Mouse (Mus musculus) heart, postnatal 0 days (tissue): ENCODE data around the gene Ttc39b. TPM values are rescaled to one million over a fixed set of nuclear protein-coding genes. Genes with fewer than 3 reads are reported as not detected.

Source experiments
- ATAC-seq: fragments of 200-750 bp; cut with Nextera tagmentation; 2 replicates; pipeline ENCODE4 v1.8.0; 2017; ENCODE audit warnings: low read depth, moderate number of reproducible peaks, moderate library complexity; ENCODE audit not compliant: insufficient read depth
- DNase-seq: peaks from one replicate; pipeline ENCODE4 v3.0.0-alpha.2; 2016; ENCODE audit warnings: low spot score
- H3K27ac ChIP-seq: fragments of 300-500 bp; sonication (generic); 2 replicates; pipeline ENCODE4 v1.5.1; 2014; ENCODE audit warnings: low read depth, mild to moderate bottlenecking
- H3K27me3 ChIP-seq: fragments of 300-500 bp; sonication (generic); 2 replicates; pipeline ENCODE4 v1.6.1; 2014; ENCODE audit warnings: low read length, mixed read lengths; ENCODE audit not compliant: control insufficient read depth, insufficient read depth
- H3K36me3 ChIP-seq: fragments of 300-500 bp; sonication (generic); replicated peaks from 2 replicates; pipeline ENCODE4 v1.6.1; 2014; ENCODE audit warnings: low read length, mixed read lengths; ENCODE audit not compliant: control insufficient read depth, insufficient read depth
- H3K4me1 ChIP-seq: fragments of 300-500 bp; sonication (generic); 2 replicates; pipeline ENCODE4 v1.6.1; 2014; ENCODE audit warnings: antibody characterized with exemption; ENCODE audit not compliant: control insufficient read depth, insufficient read depth
- H3K4me2 ChIP-seq: fragments of 300-500 bp; sonication (generic); 2 replicates; pipeline ENCODE4 v1.6.1; 2014; ENCODE audit warnings: low read depth, mild to moderate bottlenecking, low read length, moderate library complexity
- H3K4me3 ChIP-seq: fragments of 300-500 bp; sonication (generic); 2 replicates; pipeline ENCODE4 v1.5.1; 2014; ENCODE audit warnings: low read depth, low read length
- H3K9ac ChIP-seq: fragments of 300-500 bp; sonication (generic); replicated peaks from 2 replicates; pipeline ENCODE4 v1.6.1; 2014; ENCODE audit warnings: low read depth, low read length, mixed read lengths
- H3K9me3 ChIP-seq: fragments of 300-500 bp; sonication (generic); replicated peaks from 2 replicates; pipeline ENCODE4 v1.6.1; 2016; ENCODE audit warnings: low read length; ENCODE audit not compliant: control insufficient read depth
- CTCF ChIP-seq: IDR thresholded peaks from 2 replicates; pipeline ENCODE4 v1.5.1; 2016; ENCODE audit warnings: antibody characterized with exemption, control low read depth, low read depth
- EP300 ChIP-seq: IDR thresholded peaks from 2 replicates; pipeline ENCODE4 v1.6.1; 2016; ENCODE audit warnings: antibody characterized with exemption, low read depth
- WGBS: fragments of 180-500 bp; shearing (Covaris S2); extraction: QIAGEN DNeasy Blood & Tissue Kit; methylation state at CpG from one replicate; pipeline ENCODE4 v1.1.7; 2014; 5-methylcytosine and 5-hydroxymethylcytosine counted together
- polyA plus RNA-seq: library from polyadenylated mRNA; unstranded; fragments of >200 nt; fragmentation: Nextera tagmentation; extraction: Ambion mirVana; gene quantifications from 2 replicates; pipeline ENCODE4 v1.2.1, GENCODE M21; 2015
- total RNA-seq: library from RNA; depleted of rRNA; stranded (reverse); fragments of >200 nt; gene quantifications from 2 replicates; pipeline ENCODE4 v1.2.3, GENCODE M21; 2014; ENCODE audit warnings: low replicate concordance

Ttc39b gene
- total and polyA plus RNA-seq, 2 experiments from 2014 or later: 4.1 to 4.3 TPM

- Histone ChIP-seq H3K4me1 (no peaks in the 10 kb centered on the region), H3K36me3 (no peaks in the 10 kb centered on the region), H3K9me3 (no peaks in the 10 kb centered on the region), H3K4me3 (no peak overlapping the region), H3K4me2 (no peak overlapping the region), H3K27ac (no peak overlapping the region), H3K27me3 (no peaks in the 10 kb centered on the region), H3K9ac (no peak overlapping the region)
- no peak for ATAC-seq
- DNase-seq: no peak
- WGBS: 70% methylated on average over 2 of the region's 2 CpGs
- TF ChIP-seq CTCF: no peak
- no peak for TF ChIP-seq EP300
Measured at GRCm38 (mm10) chr4:83274241-83274640, 49.8 kb downstream of the Ttc39b start.

GRCm38 (mm10) chr4:83273616-83274050 is 50.4 kb downstream of the Ttc39b start:
- 70% methylated on average over 19 of the region's 19 CpGs for WGBS
- ATAC-seq (no peak), DNase-seq (no peak)
- H3K36me3 ChIP-seq: no peaks in the 10 kb centered on the region
- H3K27ac ChIP-seq: no peak overlapping the region
- no peak overlapping the region for H3K4me3 ChIP-seq
- H3K27me3 ChIP-seq: no peaks in the 10 kb centered on the region
- no peak for TF ChIP-seq EP300
- no peak for TF ChIP-seq CTCF
- H3K9ac ChIP-seq: no peak overlapping the region
- no peaks in the 10 kb centered on the region for H3K4me1 ChIP-seq
- H3K9me3 ChIP-seq: no peaks in the 10 kb centered on the region
- H3K4me2 ChIP-seq: no peak overlapping the region

GRCm38 (mm10) chr4:83272917-83273615 is 51.0 kb downstream of the Ttc39b start:
- TF ChIP-seq EP300: no peak
- TF ChIP-seq CTCF: no peak
- Histone ChIP-seq H3K4me2 (no peak overlapping the region), H3K4me1 (no peaks in the 10 kb centered on the region), H3K4me3 (no peak overlapping the region), H3K27me3 (no peaks in the 10 kb centered on the region), H3K9ac (no peak overlapping the region), H3K36me3 (no peaks in the 10 kb centered on the region), H3K27ac (no peak overlapping the region), H3K9me3 (no peaks in the 10 kb centered on the region)
- 76% methylated on average over 9 of the region's 9 CpGs for WGBS
- ATAC-seq (no peak), DNase-seq (no peak)

GRCm38 (mm10) chr4:83270481-83270880 is 53.6 kb downstream of the Ttc39b start:
- no peak overlapping the region for H3K27ac ChIP-seq
- DNase-seq (no peak), ATAC-seq (no peak)
- 93% methylated on average over 8 of the region's 8 CpGs for WGBS
- H3K4me1 ChIP-seq: no peaks in the 10 kb centered on the region
- H3K4me3 ChIP-seq: no peak overlapping the region
- H3K4me2 ChIP-seq: no peak overlapping the region
- TF ChIP-seq EP300: no peak
- no peak for TF ChIP-seq CTCF
- no peaks in the 10 kb centered on the region for H3K27me3 ChIP-seq
- no peaks in the 10 kb centered on the region for H3K9me3 ChIP-seq
- no peak overlapping the region for H3K9ac ChIP-seq
- H3K36me3 ChIP-seq: no peaks in the 10 kb centered on the region

- no peak for DNase-seq
Measured at GRCm38 (mm10) chr4:83269614-83270013, 54.4 kb downstream of the Ttc39b start.

More at GRCm38 (mm10) chr4:83269614-83270013, 54.4 kb downstream of the Ttc39b start:
- Histone ChIP-seq H3K9me3 (no peaks in the 10 kb centered on the region), H3K4me1 (no peaks in the 10 kb centered on the region), H3K27ac (no peak overlapping the region), H3K27me3 (no peaks in the 10 kb centered on the region), H3K9ac (no peak overlapping the region), H3K4me2 (no peak overlapping the region), H3K36me3 (no peaks in the 10 kb centered on the region), H3K4me3 (no peak overlapping the region)
- no peak for ATAC-seq
- 65% methylated on average over 6 of the region's 6 CpGs for WGBS
- TF ChIP-seq CTCF (no peak), EP300 (no peak)
